Mouse (Mus musculus) thymus, postnatal 4 days (tissue): ENCODE results near the gene Yod1.

Experiments used
- DNase-seq: peaks from one replicate; pipeline ENCODE4 v3.0.0; 2021

Gene Yod1

DNA sequence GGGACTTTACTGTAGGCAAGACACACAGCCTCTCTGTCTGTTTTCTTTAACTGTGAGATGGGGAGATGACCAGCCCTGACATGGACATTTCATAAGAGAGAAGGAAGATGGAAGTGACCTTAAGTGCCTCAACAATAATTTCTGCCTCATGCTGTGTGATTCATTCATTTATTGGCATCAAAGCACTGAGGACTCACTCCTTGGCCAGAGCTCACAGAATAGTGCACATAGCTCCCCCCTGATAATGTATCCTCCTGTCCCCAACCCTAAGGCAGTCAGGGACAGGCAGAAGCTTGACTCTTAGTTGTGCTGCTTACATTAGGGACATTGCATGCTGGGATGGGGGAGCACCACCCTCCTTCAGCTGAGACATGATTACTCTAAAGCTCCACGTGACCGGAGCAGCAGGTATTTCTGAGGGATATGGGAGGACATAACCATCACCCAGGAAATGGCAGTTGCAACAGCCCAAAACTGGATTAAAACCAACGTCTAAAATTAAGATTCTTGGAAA lies 53.9 kb downstream of the Yod1 start:
- DNase-seq = no peak
